Mouse (Mus musculus): ENCODE data around the gene Plcb3.

GRCm38 (mm10) chr19:6909021-6909420, 67.2 kb downstream of the Plcb3 start:
- no peak for TF ChIP-seq CTCF (IDR thresholded peaks at IDR 0.05; ENCODE audit: borderline replicate concordance, extremely low read depth, insufficient read depth, insufficient read length)
- no peak for TF ChIP-seq POLR2A (IDR thresholded peaks at IDR 0.05; ENCODE audit: borderline replicate concordance, extremely low read depth, insufficient read depth, insufficient read length, poor library complexity, severe bottlenecking)
